Mouse (Mus musculus) left cerebral cortex, adult 2 months (tissue): ENCODE data around the gene Mmp14. TPM values are rescaled to one million over a fixed set of nuclear protein-coding genes. Genes with fewer than 3 reads are reported as not detected.
A peak's percentile ranks its signal among the peaks of the same experiment; 100 is the strongest.

Experiments used
- DNase-seq, 2 experiments: peaks; one replicate each; pipeline ENCODE4 v3.0.0; 2021 to 2022; ENCODE audit warnings: low spot score in 2 of 2, mixed read lengths in 1 of 2; ENCODE audit errors: extremely low spot score in 1 of 2
- H3K27ac ChIP-seq: fragments of 200-600 bp; 2 replicates; pipeline ENCODE4 v1.8.1; 2022
- H3K4me3 ChIP-seq: fragments of 200-600 bp; 2 replicates; pipeline ENCODE4 v1.8.1; 2022
- CTCF ChIP-seq: fragments of 200-600 bp; IDR thresholded peaks from 2 replicates; pipeline ENCODE4 v1.8.1; 2022; ENCODE audit warnings: antibody characterized with exemption, mild to moderate bottlenecking, moderate library complexity
- intact Hi-C: fragments of 180-260 bp; cut with DNase I; formaldehyde crosslinking; loops from one replicate; pipeline ENCODE4 v1.15.1; 2025
- long read RNA-seq, 2 experiments: library from polyadenylated mRNA; stranded (forward); transcript quantifications; one replicate each; pipeline ENCODE4 v2.0.0; 2021; ENCODE audit warnings: borderline mapping rate in 2 of 2
- total RNA-seq, 2 experiments: library from RNA; stranded (reverse); gene quantifications; 2 replicates each; pipeline ENCODE4 v1.2.3; 2021

Mmp14 gene
- 10 to 100 TPM; 10.3 to 13.8 TPM for total RNA-seq
- long read RNA-seq, experiment 1, transcript Mmp14-201 (10 exons, 2,596 nt) = major isoform, 8 of 8 reads
- long read RNA-seq, experiment 1, partial matches to known transcripts = 0 of 8 reads
- long read RNA-seq, experiment 1, other reads (novel, unspliced or antisense) = 0 of 8 reads
- long read RNA-seq, experiment 2, transcript Mmp14-201 (10 exons, 2,596 nt) = major isoform, 11 of 15 reads
- long read RNA-seq, experiment 2, partial matches to known transcripts = 1 of 15 reads
- long read RNA-seq, experiment 2, other reads (novel, unspliced or antisense) = 2 of 15 reads

GRCm38 (mm10) chr14:54431334-54432077 is at the start of gene Mmp14:
Mmp14 (plus strand) TSS chr14:54431612.
- H3K27ac ChIP-seq = peak within 1 kb of the TSS; percentile 59
- DNase-seq = peak; percentile 43
- peak; percentile 29 for TF ChIP-seq CTCF
- intact Hi-C loops = no loop called here
- H3K4me3 ChIP-seq = peak within 1 kb of the TSS; percentile 47

- no peak for DNase-seq
- intact Hi-C loops = no loop called here
- H3K27ac ChIP-seq = no peak overlapping the region
- TF ChIP-seq CTCF = no peak
- no peak overlapping the region for H3K4me3 ChIP-seq
Observed at GRCm38 (mm10) chr14:54381816-54382215, 49.6 kb upstream of the Mmp14 start.

GRCm38 (mm10) chr14:54382641-54383040 is 48.8 kb upstream of the Mmp14 start:
- intact Hi-C loops = no loop called here
- no peak for TF ChIP-seq CTCF

GRCm38 (mm10) chr14:54383355-54383771 is 48.0 kb upstream of the Mmp14 start:
- intact Hi-C loops = no loop called here
- TF ChIP-seq CTCF = no peak
- Histone ChIP-seq H3K4me3 (no peak overlapping the region), H3K27ac (no peak overlapping the region)
- DNase-seq = no peak

More at GRCm38 (mm10) chr14:54382641-54383040, 48.8 kb upstream of the Mmp14 start:
- DNase-seq = no peak
- Histone ChIP-seq H3K4me3 (no peak overlapping the region), H3K27ac (no peak overlapping the region)

DNA sequence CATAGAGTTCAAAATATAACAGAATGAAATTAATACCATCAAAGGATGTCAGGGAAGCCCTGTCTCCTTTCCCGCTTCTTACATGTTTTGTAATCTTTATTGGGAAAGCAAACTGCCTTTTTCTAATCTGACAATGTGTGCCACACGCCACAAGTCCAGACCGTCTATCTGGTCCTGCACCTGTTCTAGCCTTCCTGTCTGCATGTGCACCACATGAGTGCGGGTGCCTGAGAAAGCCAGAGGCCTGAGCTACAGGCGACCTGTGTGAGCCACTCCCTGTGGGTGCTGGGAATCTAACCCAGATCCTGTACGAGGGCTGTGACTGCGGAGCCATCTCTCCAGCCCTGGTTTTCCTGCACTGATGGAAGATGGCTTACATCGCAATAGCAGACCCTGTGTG is 47.0 kb upstream of the Mmp14 start:
- no peak for TF ChIP-seq CTCF
- Histone ChIP-seq H3K27ac (no peak overlapping the region), H3K4me3 (no peak overlapping the region)
- no peak for DNase-seq
- intact Hi-C loops = no loop called here

DNA sequence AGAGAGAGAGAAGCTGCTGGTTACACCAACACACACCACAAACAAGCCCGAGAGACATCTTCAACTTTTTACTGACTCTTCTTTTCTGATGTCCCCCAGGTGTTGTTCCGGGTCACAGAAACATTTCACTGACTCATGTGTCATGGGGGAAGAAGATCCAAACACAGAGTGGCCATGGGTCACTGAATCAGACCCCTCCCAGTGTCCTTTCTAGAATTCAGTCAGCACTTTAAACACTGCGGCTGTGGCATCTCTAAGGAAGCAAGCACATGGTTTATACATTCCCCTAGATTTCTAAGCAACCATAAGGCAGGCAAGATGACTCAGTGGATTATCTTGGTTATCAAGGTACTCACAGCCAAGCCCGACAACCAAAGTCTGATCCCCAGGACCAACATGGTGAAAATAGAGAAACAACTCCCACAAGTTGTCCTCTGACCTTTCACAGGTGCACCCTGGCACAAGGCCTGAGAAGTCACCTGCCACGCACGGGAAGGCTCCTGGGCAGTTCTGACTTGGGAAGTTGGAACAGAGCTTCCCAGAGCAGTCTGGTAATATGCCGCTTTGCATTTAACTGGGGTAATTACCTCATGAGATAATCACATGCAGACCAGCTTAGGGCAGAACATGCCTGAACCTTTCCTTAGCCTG is 45.3 kb upstream of the Mmp14 start:
- intact Hi-C loops = no loop called here

GRCm38 (mm10) chr14:54387546-54387945 is 43.9 kb upstream of the Mmp14 start:
- intact Hi-C loops = no loop called here
- no peak overlapping the region for H3K4me3 ChIP-seq
- TF ChIP-seq CTCF = no peak
- no peak overlapping the region for H3K27ac ChIP-seq
- no peak for DNase-seq

More for the DNA sequence above, 45.3 kb upstream of the Mmp14 start:
- Histone ChIP-seq H3K4me3 (no peak overlapping the region), H3K27ac (no peak overlapping the region)
- no peak for DNase-seq
- no peak for TF ChIP-seq CTCF

DNA sequence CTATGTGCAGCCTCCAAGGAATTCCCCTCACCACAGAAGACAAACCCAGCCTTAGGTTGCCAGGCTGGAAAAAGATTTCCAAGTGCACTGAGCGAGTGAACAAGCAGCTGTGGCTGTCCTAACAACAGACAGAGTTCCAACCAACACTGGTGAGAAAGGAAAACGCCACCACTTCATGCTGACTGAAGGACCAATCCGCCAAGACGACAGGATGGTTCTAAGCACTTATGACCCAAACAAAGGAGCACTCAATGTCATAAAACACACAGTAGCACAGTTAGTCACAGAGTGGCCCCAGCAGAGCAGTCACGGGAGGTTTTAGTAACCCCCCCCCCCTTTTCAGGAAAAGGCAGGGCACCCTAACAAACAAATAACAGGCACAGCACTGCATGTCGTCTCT is 40.6 kb upstream of the Mmp14 start:
- intact Hi-C loops = no loop called here
- Histone ChIP-seq H3K27ac (no peak overlapping the region), H3K4me3 (no peak overlapping the region)
- DNase-seq = no peak
- no peak for TF ChIP-seq CTCF

DNA sequence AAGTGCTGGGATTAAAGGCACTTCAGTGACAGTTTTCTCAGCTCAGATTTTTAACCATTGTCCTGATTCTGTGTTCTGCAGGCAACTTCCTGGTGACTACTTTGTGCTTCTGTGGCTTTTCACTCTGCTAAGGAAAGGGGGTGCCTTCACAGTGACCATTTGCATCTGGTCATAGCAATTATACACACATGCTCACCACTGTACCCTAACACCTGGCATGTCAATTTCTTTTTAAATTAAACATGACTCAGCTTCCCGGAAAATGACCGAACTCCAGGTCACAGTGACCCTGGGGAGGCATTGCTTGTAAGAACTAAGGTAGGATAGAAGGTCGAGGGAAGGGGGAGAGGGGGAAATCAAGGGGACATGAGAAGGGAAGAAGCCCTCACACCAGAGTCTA is 37.6 kb upstream of the Mmp14 start:
- Histone ChIP-seq H3K4me3 (no peak overlapping the region), H3K27ac (no peak overlapping the region)
- no peak for DNase-seq
- no peak for TF ChIP-seq CTCF
- intact Hi-C loops = no loop called here

- intact Hi-C loops = no loop called here
- Histone ChIP-seq H3K27ac (no peak overlapping the region), H3K4me3 (no peak overlapping the region)
- DNase-seq = no peak
- no peak for TF ChIP-seq CTCF
Observed at GRCm38 (mm10) chr14:54394309-54394708, 37.1 kb upstream of the Mmp14 start.

GRCm38 (mm10) chr14:54396685-54397084 is 34.7 kb upstream of the Mmp14 start:
- intact Hi-C loops = no loop called here
- Histone ChIP-seq H3K4me3 (no peak overlapping the region), H3K27ac (no peak overlapping the region)
- TF ChIP-seq CTCF = no peak
- DNase-seq = no peak

GRCm38 (mm10) chr14:54397872-54398527 is 33.4 kb upstream of the Mmp14 start:
- intact Hi-C loops = no loop called here
- no peak overlapping the region for H3K27ac ChIP-seq
- no peak overlapping the region for H3K4me3 ChIP-seq
- DNase-seq = no peak
- no peak for TF ChIP-seq CTCF
